Comparison of ENCODE assay signal across 10 mouse cellular contexts in the genomic region with DNA sequence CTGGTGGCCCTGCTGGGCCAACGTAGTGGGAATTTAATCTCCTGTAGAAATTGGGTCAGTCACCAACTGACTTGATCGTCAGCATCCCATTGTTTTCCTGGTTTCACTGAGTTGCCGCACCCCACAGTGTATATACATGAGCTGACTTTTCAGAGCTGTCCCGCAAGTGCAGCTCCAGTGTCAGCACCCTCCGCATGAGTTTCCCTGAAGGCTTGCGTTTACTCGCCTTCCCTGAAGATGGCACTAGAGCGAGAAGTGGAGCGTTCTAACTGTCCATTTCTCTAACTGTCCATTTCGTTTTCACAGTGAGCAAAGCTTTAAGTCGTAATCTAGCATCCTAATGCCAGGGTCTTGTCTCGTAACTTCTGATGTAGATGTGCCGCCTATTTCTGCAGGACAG. TPM values are rescaled to one million over a fixed set of nuclear protein-coding genes. Genes with fewer than 3 reads are reported as not detected.
DNase-seq lines count a peak whose midpoint lies in the region; ATAC-seq and TF ChIP-seq lines count a peak whose summit lies in the region.
"Had no signal": no experiment of that assay in that cellular context is flagged by ENCODE, and none has a peak within 500 bp of the region (broad histone marks: within the 10 kb centered on the region; RNA-seq: fewer than 3 reads in every experiment).

No protein-coding gene starts in this region.

- TF ChIP-seq POLR2A in thymus, adult 2 months (IDR thresholded peaks at IDR 0.05; ENCODE audit: control insufficient read depth, extremely low read depth, insufficient read depth, low read length, poor library complexity): no peak

- no peak overlapping the region for H3K4me2 ChIP-seq in hindbrain, embryonic 11.5 days (replicated peaks; ENCODE audit: low read depth, low read length)
- no peak overlapping the region for H3K4me2 ChIP-seq in midbrain, embryonic 14.5 days (ENCODE audit: low read length)

- no peaks in the 10 kb centered on the region for H3K4me1 ChIP-seq in hindbrain, embryonic 11.5 days (replicated peaks; ENCODE audit: control insufficient read depth, insufficient read depth, low read length)
- H3K4me1 ChIP-seq in hindbrain, embryonic 10.5 days (replicated peaks): peaks cover 19% of the 10 kb centered on the region
- peaks cover 25% of the 10 kb centered on the region for H3K4me1 ChIP-seq in thymus, adult 2 months (replicated peaks; ENCODE audit: control insufficient read depth, insufficient read depth, low read length)
- H3K4me1 ChIP-seq in midbrain, embryonic 14.5 days (ENCODE audit: control insufficient read depth, insufficient read depth, low read length): peaks cover 5% of the 10 kb centered on the region; the same call in 1 of the 2 replicates

- no peak overlapping the region for H3K27ac ChIP-seq in hindbrain, embryonic 11.5 days (ENCODE audit: low read depth, low read length)
- no peak overlapping the region for H3K27ac ChIP-seq in hindbrain, embryonic 10.5 days
- no peak overlapping the region for H3K27ac ChIP-seq in thymus, adult 2 months (ENCODE audit: control insufficient read depth, insufficient read depth, low read length)
- H3K27ac ChIP-seq in midbrain, embryonic 14.5 days (replicated peaks; ENCODE audit: low read depth, low read length): no peak overlapping the region
- H3K27ac ChIP-seq: macrophage had no signal

- no peak overlapping the region for H3K9ac ChIP-seq in hindbrain, embryonic 11.5 days (ENCODE audit: low read depth, low read length)
- H3K9ac ChIP-seq in midbrain, embryonic 14.5 days (replicated peaks; ENCODE audit: low read length): no peak overlapping the region

- H3K9me3 ChIP-seq in hindbrain, embryonic 11.5 days (ENCODE audit: control insufficient read depth, low read length): no peaks in the 10 kb centered on the region
- no peaks in the 10 kb centered on the region for H3K9me3 ChIP-seq in hindbrain, embryonic 10.5 days
- no peaks in the 10 kb centered on the region for H3K9me3 ChIP-seq in midbrain, embryonic 14.5 days (ENCODE audit: control insufficient read depth, low read length)

- WGBS in hindbrain, embryonic 11.5 days: 80% methylated on average over 13 of the region's 13 CpGs
- WGBS in hindbrain, embryonic 10.5 days: 77% methylated on average over 13 of the region's 13 CpGs
- 97% methylated on average over 13 of the region's 13 CpGs for WGBS in thymus, adult 2 months
- WGBS in midbrain, embryonic 14.5 days: 76% methylated on average over 13 of the region's 13 CpGs

- H3K4me3 ChIP-seq in hindbrain, embryonic 11.5 days (ENCODE audit: low read depth, low read length): no peak overlapping the region
- H3K4me3 ChIP-seq in hindbrain, embryonic 10.5 days: no peak overlapping the region
- no peak overlapping the region for H3K4me3 ChIP-seq in thymus, adult 2 months (ENCODE audit: control insufficient read depth, insufficient read depth, low read length)
- H3K4me3 ChIP-seq in midbrain, embryonic 14.5 days (replicated peaks; ENCODE audit: low read depth, low read length): no peak overlapping the region
- H3K4me3 ChIP-seq: erythroblast, embryonic 14.5 days had no signal

- no peaks in the 10 kb centered on the region for H3K27me3 ChIP-seq in hindbrain, embryonic 11.5 days (ENCODE audit: control insufficient read depth, insufficient read depth, low read length)
- H3K27me3 ChIP-seq in hindbrain, embryonic 10.5 days (ENCODE audit: insufficient read depth, poor library complexity, severe bottlenecking): no peaks in the 10 kb centered on the region
- H3K27me3 ChIP-seq in thymus, adult 2 months (ENCODE audit: control insufficient read depth, insufficient read depth, low read length): no peaks in the 10 kb centered on the region
- no peaks in the 10 kb centered on the region for H3K27me3 ChIP-seq in midbrain, embryonic 14.5 days (ENCODE audit: control insufficient read depth, insufficient read depth, low read length)

- ATAC-seq in hindbrain, embryonic 11.5 days (ENCODE audit: low FRiP score): no peak
- ATAC-seq in midbrain, embryonic 14.5 days (ENCODE audit: low FRiP score, low TSS enrichment): no peak

- no peak for TF ChIP-seq CTCF in thymus, adult 2 months (IDR thresholded peaks at IDR 0.05; ENCODE audit: borderline replicate concordance, control insufficient read depth, extremely low read depth, insufficient read depth, low read length, poor library complexity)

- DNase-seq in hindbrain, embryonic 11.5 days (ENCODE audit: low spot score): peak; percentile 25
- no peak for DNase-seq in hindbrain, embryonic 10.5 days (ENCODE audit: low spot score)
- DNase-seq in thymus, postnatal 4 days: peak; percentile 33
- no peak for DNase-seq in thymus, postnatal 25 days
- peak; percentile 51 to 56 for DNase-seq in cerebellum, postnatal 36 days
- DNase-seq in neural tube, embryonic 10.5 days (ENCODE audit: extremely low spot score, low spot score): no peak
- no peak for DNase-seq in thymus, adult 2 months
- DNase-seq in midbrain, embryonic 14.5 days: no peak

- H3K36me3 ChIP-seq in hindbrain, embryonic 11.5 days (ENCODE audit: control insufficient read depth, insufficient read depth, low read length): no peaks in the 10 kb centered on the region
- peaks cover 65% of the 10 kb centered on the region for H3K36me3 ChIP-seq in hindbrain, embryonic 10.5 days
- peaks cover 7% of the 10 kb centered on the region; the same call in 1 of the 2 replicates for H3K36me3 ChIP-seq in thymus, adult 2 months (ENCODE audit: control insufficient read depth, insufficient read depth, low read length)
- H3K36me3 ChIP-seq in midbrain, embryonic 14.5 days (ENCODE audit: control insufficient read depth, insufficient read depth, low read length): peaks cover 55% of the 10 kb centered on the region

RNA-seq across cellular contexts. Expression of a gene that starts 36.8 kb away (rescaled TPM):
- 31.8 and 32.0 TPM in 2 replicates for polyA plus RNA-seq in hindbrain, embryonic 11.5 days (2014; fragmentation: Nextera tagmentation; extraction: Ambion mirVana)
- polyA plus RNA-seq in hindbrain, embryonic 10.5 days (2016; fragmentation: Nextera tagmentation; extraction: Ambion mirVana): 28.1 TPM in 2 replicates
- 43.0 and 43.1 TPM in 2 replicates for polyA plus RNA-seq in thymus, adult 2 months (2012; rRNA removed)
- polyA plus RNA-seq in midbrain, embryonic 14.5 days (2014; fragmentation: Nextera tagmentation; extraction: Ambion mirVana): 29.7 and 30.1 TPM in 2 replicates

Comparison
In these comparisons a context has a peak if more than half of its experiments do, and no peak if none do; other contexts are left out.
1. DNase-seq: peak in hindbrain, embryonic 11.5 days (single experiment), thymus, postnatal 4 days (single experiment) and cerebellum, postnatal 36 days (2 of 2); none in hindbrain, embryonic 10.5 days (single experiment), thymus, postnatal 25 days (single experiment), neural tube, embryonic 10.5 days (single experiment), thymus, adult 2 months (single experiment) and midbrain, embryonic 14.5 days (single experiment).